Mouse (Mus musculus): Measurements from ENCODE around the gene Cib1.

Gene Cib1

GRCm38 (mm10) chr7:80189147-80189933 lies 43.3 kb downstream of the Cib1 start:
- Histone ChIP-seq H3K4me1 (replicated peaks; ENCODE audit: low read depth, low read length) (peaks cover 85% of the 10 kb centered on the region), H3K4me3 (replicated peaks; ENCODE audit: low read length) (peak overlapping the region; percentile 86), H3K36me3 (ENCODE audit: insufficient read depth, low read length) (peaks cover 11% of the 10 kb centered on the region), H3K27me3 (ENCODE audit: insufficient read depth, low read length) (no peaks in the 10 kb centered on the region), H3K9me3 (ENCODE audit: low read length) (no peaks in the 10 kb centered on the region)
- TF ChIP-seq CTCF (conservative IDR thresholded peaks at IDR 0.05; ENCODE audit: low read length) (no peak), POU5F1 (IDR thresholded peaks at IDR 0.05; ENCODE audit: borderline replicate concordance, low read length) (no peak), NANOG (IDR thresholded peaks at IDR 0.05; ENCODE audit: borderline replicate concordance, low read length) (no peak; the same call in 1 of the 2 replicates)

- peak overlapping the region; percentile 86 for H3K4me3 ChIP-seq (replicated peaks; ENCODE audit: low read length)
- peak; percentile 28; the same call in 1 of the 2 replicates for TF ChIP-seq NANOG (IDR thresholded peaks at IDR 0.05; ENCODE audit: borderline replicate concordance, low read length)
- TF ChIP-seq POU5F1 (IDR thresholded peaks at IDR 0.05; ENCODE audit: borderline replicate concordance, low read length), result peak; percentile 25; the same call in 1 of the 2 replicates
- TF ChIP-seq CTCF (conservative IDR thresholded peaks at IDR 0.05; ENCODE audit: low read length), result no peak
- H3K4me1 ChIP-seq (replicated peaks; ENCODE audit: low read depth, low read length), result peaks cover 84% of the 10 kb centered on the region
- peaks cover 7% of the 10 kb centered on the region; the same call in 1 of the 2 replicates for H3K36me3 ChIP-seq (ENCODE audit: insufficient read depth, low read length)
- H3K9me3 ChIP-seq (ENCODE audit: low read length), result no peaks in the 10 kb centered on the region
- H3K27me3 ChIP-seq (ENCODE audit: insufficient read depth, low read length), result no peaks in the 10 kb centered on the region
Observed at GRCm38 (mm10) chr7:80188579-80189125, 44.0 kb downstream of the Cib1 start.

- Histone ChIP-seq H3K4me1 (replicated peaks; ENCODE audit: low read depth, low read length) (peaks cover 76% of the 10 kb centered on the region), H3K27me3 (ENCODE audit: insufficient read depth, low read length) (no peaks in the 10 kb centered on the region), H3K4me3 (replicated peaks; ENCODE audit: low read length) (peak overlapping the region; percentile 86), H3K36me3 (ENCODE audit: insufficient read depth, low read length) (peaks cover 7% of the 10 kb centered on the region; the same call in 1 of the 2 replicates), H3K9me3 (ENCODE audit: low read length) (no peaks in the 10 kb centered on the region)
- TF ChIP-seq POU5F1 (IDR thresholded peaks at IDR 0.05; ENCODE audit: borderline replicate concordance, low read length) (no peak), CTCF (conservative IDR thresholded peaks at IDR 0.05; ENCODE audit: low read length) (no peak), NANOG (IDR thresholded peaks at IDR 0.05; ENCODE audit: borderline replicate concordance, low read length) (no peak)
Observed at GRCm38 (mm10) chr7:80187501-80187900, 45.1 kb downstream of the Cib1 start.

GRCm38 (mm10) chr7:80186531-80187296 lies 45.9 kb downstream of the Cib1 start, which contains the start of gene Sema4b:
Gene Sema4b, plus strand, starts transcription at chr7:80186841.
- TF ChIP-seq POU5F1 (IDR thresholded peaks at IDR 0.05; ENCODE audit: borderline replicate concordance, low read length), result no peak
- TF ChIP-seq NANOG (IDR thresholded peaks at IDR 0.05; ENCODE audit: borderline replicate concordance, low read length), result no peak
- TF ChIP-seq CTCF (conservative IDR thresholded peaks at IDR 0.05; ENCODE audit: low read length), result no peak
- peak within 1 kb of the TSS; percentile 86 for H3K4me3 ChIP-seq (replicated peaks; ENCODE audit: low read length)
- H3K27me3 ChIP-seq (ENCODE audit: insufficient read depth, low read length), result no peaks in the 10 kb centered on the region
- peaks cover 76% of the 10 kb centered on the region for H3K4me1 ChIP-seq (replicated peaks; ENCODE audit: low read depth, low read length)
- no peaks in the 10 kb centered on the region for H3K9me3 ChIP-seq (ENCODE audit: low read length)
- H3K36me3 ChIP-seq (ENCODE audit: insufficient read depth, low read length), result peaks cover 7% of the 10 kb centered on the region; the same call in 1 of the 2 replicates

- Histone ChIP-seq H3K4me1 (replicated peaks; ENCODE audit: low read depth, low read length) (peaks cover 73% of the 10 kb centered on the region), H3K4me3 (replicated peaks; ENCODE audit: low read length) (peak overlapping the region; percentile 86), H3K9me3 (ENCODE audit: low read length) (no peaks in the 10 kb centered on the region), H3K27me3 (ENCODE audit: insufficient read depth, low read length) (no peaks in the 10 kb centered on the region), H3K36me3 (ENCODE audit: insufficient read depth, low read length) (peaks cover 7% of the 10 kb centered on the region; the same call in 1 of the 2 replicates)
- no peak for TF ChIP-seq POU5F1 (IDR thresholded peaks at IDR 0.05; ENCODE audit: borderline replicate concordance, low read length)
- TF ChIP-seq NANOG (IDR thresholded peaks at IDR 0.05; ENCODE audit: borderline replicate concordance, low read length), result no peak
- no peak for TF ChIP-seq CTCF (conservative IDR thresholded peaks at IDR 0.05; ENCODE audit: low read length)
Observed at GRCm38 (mm10) chr7:80186021-80186420, 46.6 kb downstream of the Cib1 start.

- peak overlapping the region; percentile 24 for H3K4me3 ChIP-seq (replicated peaks; ENCODE audit: low read length)
- no peaks in the 10 kb centered on the region for H3K27me3 ChIP-seq (ENCODE audit: insufficient read depth, low read length)
- TF ChIP-seq NANOG (IDR thresholded peaks at IDR 0.05; ENCODE audit: borderline replicate concordance, low read length) (no peak), POU5F1 (IDR thresholded peaks at IDR 0.05; ENCODE audit: borderline replicate concordance, low read length) (no peak), CTCF (conservative IDR thresholded peaks at IDR 0.05; ENCODE audit: low read length) (no peak)
- no peaks in the 10 kb centered on the region for H3K36me3 ChIP-seq (ENCODE audit: insufficient read depth, low read length)
- H3K9me3 ChIP-seq (ENCODE audit: low read length), result no peaks in the 10 kb centered on the region
- H3K4me1 ChIP-seq (replicated peaks; ENCODE audit: low read depth, low read length), result peaks cover 72% of the 10 kb centered on the region
Observed at GRCm38 (mm10) chr7:80184968-80185367, 47.6 kb downstream of the Cib1 start.

- Histone ChIP-seq H3K9me3 (ENCODE audit: low read length) (no peaks in the 10 kb centered on the region), H3K27me3 (ENCODE audit: insufficient read depth, low read length) (no peaks in the 10 kb centered on the region), H3K4me3 (replicated peaks; ENCODE audit: low read length) (peak overlapping the region; percentile 24), H3K4me1 (replicated peaks; ENCODE audit: low read depth, low read length) (peaks cover 68% of the 10 kb centered on the region), H3K36me3 (ENCODE audit: insufficient read depth, low read length) (no peaks in the 10 kb centered on the region)
- TF ChIP-seq CTCF (conservative IDR thresholded peaks at IDR 0.05; ENCODE audit: low read length) (no peak), NANOG (IDR thresholded peaks at IDR 0.05; ENCODE audit: borderline replicate concordance, low read length) (no peak), POU5F1 (IDR thresholded peaks at IDR 0.05; ENCODE audit: borderline replicate concordance, low read length) (no peak)
Observed at GRCm38 (mm10) chr7:80184551-80184950, 48.1 kb downstream of the Cib1 start.

- no peaks in the 10 kb centered on the region for H3K36me3 ChIP-seq (ENCODE audit: insufficient read depth, low read length)
- H3K27me3 ChIP-seq (ENCODE audit: insufficient read depth, low read length), result no peaks in the 10 kb centered on the region
- TF ChIP-seq NANOG (IDR thresholded peaks at IDR 0.05; ENCODE audit: borderline replicate concordance, low read length), result no peak
- TF ChIP-seq POU5F1 (IDR thresholded peaks at IDR 0.05; ENCODE audit: borderline replicate concordance, low read length), result no peak
- TF ChIP-seq CTCF (conservative IDR thresholded peaks at IDR 0.05; ENCODE audit: low read length), result no peak
- H3K4me3 ChIP-seq (replicated peaks; ENCODE audit: low read length), result no peak overlapping the region
- peaks cover 62% of the 10 kb centered on the region for H3K4me1 ChIP-seq (replicated peaks; ENCODE audit: low read depth, low read length)
- no peaks in the 10 kb centered on the region for H3K9me3 ChIP-seq (ENCODE audit: low read length)
Observed at GRCm38 (mm10) chr7:80183969-80184368, 48.6 kb downstream of the Cib1 start.
